Mouse (Mus musculus): Measurements from ENCODE around the gene Krtap4-13. TPM values are rescaled to one million over a fixed set of nuclear protein-coding genes. Genes with fewer than 3 reads are reported as not detected.
"Not testable (repeated sequence)": the region's sequence is repeated elsewhere in the genome, so short reads cannot be mapped to it uniquely, and the experiment has no call there.

The Krtap4-13 gene
- polyA plus RNA-seq, 1 experiment = not detected

GRCm38 (mm10) chr11:99793367-99793766 is 16.3 kb downstream of the Krtap4-13 start, which contains the start of gene Gm11596:
TSS of gene Gm11596 (minus strand) at chr11:99793467.
- Histone ChIP-seq H3K27me3 (ENCODE audit: control insufficient read depth, insufficient read depth, insufficient read length) (peaks cover 4% of the 10 kb centered on the region), H3K4me2 (ENCODE audit: low read depth) (no peak within 1 kb of the TSS), H3K79me2 (ENCODE audit: control insufficient read depth, insufficient read depth) (no peaks in the 10 kb centered on the region), H3K36me3 (ENCODE audit: control insufficient read depth, insufficient read depth) (no peaks in the 10 kb centered on the region), H3K4me3 (no peak within 1 kb of the TSS), H3ac (ENCODE audit: control insufficient read depth, insufficient read length) (no peak within 1 kb of the TSS)
- TF ChIP-seq MYOG (IDR thresholded peaks at IDR 0.05; ENCODE audit: control insufficient read depth in 1 of 3, insufficient read depth in 1 of 3, insufficient read length in 2 of 3, low read depth in 2 of 3) (no peak), TCF3 (IDR thresholded peaks at IDR 0.05; ENCODE audit: insufficient read length, low read depth) (no peak), POLR2AphosphoS2 (IDR thresholded peaks at IDR 0.05; ENCODE audit: insufficient read length, low read depth) (no peak), USF1 (IDR thresholded peaks at IDR 0.05; ENCODE audit: low read depth) (no peak), MYOD1 (IDR thresholded peaks at IDR 0.05; ENCODE audit: control insufficient read depth in 1 of 3, insufficient read length in 2 of 3, low read depth in 2 of 3) (no peak), SRF (IDR thresholded peaks at IDR 0.05; ENCODE audit: control insufficient read depth, insufficient read length, low read depth) (no peak), MAX (IDR thresholded peaks at IDR 0.05; ENCODE audit: low read depth) (no peak), REST (IDR thresholded peaks at IDR 0.05; ENCODE audit: insufficient read depth, insufficient read length) (no peak), TCF12 (IDR thresholded peaks at IDR 0.05; ENCODE audit: insufficient read depth, poor library complexity, severe bottlenecking) (no peak), CEBPB (IDR thresholded peaks at IDR 0.05; ENCODE audit: insufficient read depth, poor library complexity, severe bottlenecking) (no peak), E2F4 (IDR thresholded peaks at IDR 0.05; ENCODE audit: insufficient read depth) (no peak), POLR2A (IDR thresholded peaks at IDR 0.05; ENCODE audit: insufficient read length, low read depth) (no peak)

GRCm38 (mm10) chr11:99784900-99785299 is 24.8 kb downstream of the Krtap4-13 start, which contains the start of gene Krtap4-9:
TSS of gene Krtap4-9 (plus strand) at chr11:99785200.
- not testable (repeated sequence) for H3K4me2 ChIP-seq (ENCODE audit: low read depth); H3K36me3 ChIP-seq (ENCODE audit: control insufficient read depth, insufficient read depth); H3K4me3 ChIP-seq; H3K27me3 ChIP-seq (ENCODE audit: control insufficient read depth, insufficient read depth, insufficient read length); H3ac ChIP-seq (ENCODE audit: control insufficient read depth, insufficient read length); H3K79me2 ChIP-seq (ENCODE audit: control insufficient read depth, insufficient read depth)

- H3K36me3 ChIP-seq (ENCODE audit: control insufficient read depth, insufficient read depth) = no peaks in the 10 kb centered on the region
These were observed 29.1 kb downstream of the Krtap4-13 start, which contains the start of gene Krtap4-8 for GRCm38 (mm10) chr11:99780604-99781003. TSS of gene Krtap4-8 (minus strand) at chr11:99780704.

GRCm38 (mm10) chr11:99778401-99778800 is 31.3 kb downstream of the Krtap4-13 start:
- no peak overlapping the region for H3ac ChIP-seq (ENCODE audit: control insufficient read depth, insufficient read length)
- no peaks in the 10 kb centered on the region for H3K27me3 ChIP-seq (ENCODE audit: control insufficient read depth, insufficient read depth, insufficient read length)
- H3K4me3 ChIP-seq = no peak overlapping the region
- no peaks in the 10 kb centered on the region for H3K79me2 ChIP-seq (ENCODE audit: control insufficient read depth, insufficient read depth)
- H3K4me2 ChIP-seq (ENCODE audit: low read depth) = no peak overlapping the region
- H3K36me3 ChIP-seq (ENCODE audit: control insufficient read depth, insufficient read depth) = no peaks in the 10 kb centered on the region
- TF ChIP-seq CEBPB (IDR thresholded peaks at IDR 0.05; ENCODE audit: insufficient read depth, poor library complexity, severe bottlenecking) (no peak), MYOD1 (IDR thresholded peaks at IDR 0.05; ENCODE audit: control insufficient read depth in 1 of 3, insufficient read length in 2 of 3, low read depth in 2 of 3) (no peak), REST (IDR thresholded peaks at IDR 0.05; ENCODE audit: insufficient read depth, insufficient read length) (no peak), POLR2AphosphoS2 (IDR thresholded peaks at IDR 0.05; ENCODE audit: insufficient read length, low read depth) (no peak), TCF12 (IDR thresholded peaks at IDR 0.05; ENCODE audit: insufficient read depth, poor library complexity, severe bottlenecking) (no peak), MYOG (IDR thresholded peaks at IDR 0.05; ENCODE audit: control insufficient read depth in 1 of 3, insufficient read depth in 1 of 3, insufficient read length in 2 of 3, low read depth in 2 of 3) (no peak), MAX (IDR thresholded peaks at IDR 0.05; ENCODE audit: low read depth) (no peak), POLR2A (IDR thresholded peaks at IDR 0.05; ENCODE audit: insufficient read length, low read depth) (no peak), SRF (IDR thresholded peaks at IDR 0.05; ENCODE audit: control insufficient read depth, insufficient read length, low read depth) (no peak), TCF3 (IDR thresholded peaks at IDR 0.05; ENCODE audit: insufficient read length, low read depth) (no peak), E2F4 (IDR thresholded peaks at IDR 0.05; ENCODE audit: insufficient read depth) (no peak), USF1 (IDR thresholded peaks at IDR 0.05; ENCODE audit: low read depth) (no peak)

More at GRCm38 (mm10) chr11:99780604-99781003, 29.1 kb downstream of the Krtap4-13 start, which contains the start of gene Krtap4-8:
- no peak within 1 kb of the TSS for H3K4me3 ChIP-seq
- no peak within 1 kb of the TSS for H3ac ChIP-seq (ENCODE audit: control insufficient read depth, insufficient read length)
- H3K27me3 ChIP-seq (ENCODE audit: control insufficient read depth, insufficient read depth, insufficient read length) = no peaks in the 10 kb centered on the region
- H3K79me2 ChIP-seq (ENCODE audit: control insufficient read depth, insufficient read depth) = no peaks in the 10 kb centered on the region
- H3K4me2 ChIP-seq (ENCODE audit: low read depth) = no peak within 1 kb of the TSS
- TF ChIP-seq MAX (IDR thresholded peaks at IDR 0.05; ENCODE audit: low read depth) (no peak), REST (IDR thresholded peaks at IDR 0.05; ENCODE audit: insufficient read depth, insufficient read length) (no peak), TCF12 (IDR thresholded peaks at IDR 0.05; ENCODE audit: insufficient read depth, poor library complexity, severe bottlenecking) (no peak), SRF (IDR thresholded peaks at IDR 0.05; ENCODE audit: control insufficient read depth, insufficient read length, low read depth) (no peak), CEBPB (IDR thresholded peaks at IDR 0.05; ENCODE audit: insufficient read depth, poor library complexity, severe bottlenecking) (no peak), MYOG (IDR thresholded peaks at IDR 0.05; ENCODE audit: control insufficient read depth in 1 of 3, insufficient read depth in 1 of 3, insufficient read length in 2 of 3, low read depth in 2 of 3) (no peak), USF1 (IDR thresholded peaks at IDR 0.05; ENCODE audit: low read depth) (no peak), POLR2A (IDR thresholded peaks at IDR 0.05; ENCODE audit: insufficient read length, low read depth) (no peak), MYOD1 (IDR thresholded peaks at IDR 0.05; ENCODE audit: control insufficient read depth in 1 of 3, insufficient read length in 2 of 3, low read depth in 2 of 3) (no peak)

- not testable (repeated sequence) for H3K4me2 ChIP-seq (ENCODE audit: low read depth); H3K4me3 ChIP-seq; H3ac ChIP-seq (ENCODE audit: control insufficient read depth, insufficient read length); H3K27me3 ChIP-seq (ENCODE audit: control insufficient read depth, insufficient read depth, insufficient read length); H3K79me2 ChIP-seq (ENCODE audit: control insufficient read depth, insufficient read depth); H3K36me3 ChIP-seq (ENCODE audit: control insufficient read depth, insufficient read depth)
These were observed 36.9 kb downstream of the Krtap4-13 start, which contains the start of gene Gm11595 for GRCm38 (mm10) chr11:99772813-99773212. TSS of gene Gm11595 (minus strand) at chr11:99772913.
